Mouse (Mus musculus) left cerebral cortex, postnatal 10 days (tissue): ENCODE results near the gene Dgkb. TPM values are rescaled to one million over a fixed set of nuclear protein-coding genes. Genes with fewer than 3 reads are reported as not detected.

Source experiments
- DNase-seq, 2 experiments: peaks; one replicate each; pipeline ENCODE4 v3.0.0; 2021 to 2022; ENCODE audit warnings: low spot score in 2 of 2, mixed read lengths in 1 of 2; ENCODE audit errors: extremely low spot score in 1 of 2
- intact Hi-C: fragments of 180-260 bp; cut with DNase I; formaldehyde crosslinking; loops from one replicate; pipeline ENCODE4 v1.15.1; 2025
- total RNA-seq, 2 experiments: library from RNA; stranded (reverse); gene quantifications; 2 replicates each; pipeline ENCODE4 v1.2.3; 2021

Dgkb gene
- total RNA-seq, 2 experiments from 2014 or later, result 52.7 to 58.3 TPM

DNA sequence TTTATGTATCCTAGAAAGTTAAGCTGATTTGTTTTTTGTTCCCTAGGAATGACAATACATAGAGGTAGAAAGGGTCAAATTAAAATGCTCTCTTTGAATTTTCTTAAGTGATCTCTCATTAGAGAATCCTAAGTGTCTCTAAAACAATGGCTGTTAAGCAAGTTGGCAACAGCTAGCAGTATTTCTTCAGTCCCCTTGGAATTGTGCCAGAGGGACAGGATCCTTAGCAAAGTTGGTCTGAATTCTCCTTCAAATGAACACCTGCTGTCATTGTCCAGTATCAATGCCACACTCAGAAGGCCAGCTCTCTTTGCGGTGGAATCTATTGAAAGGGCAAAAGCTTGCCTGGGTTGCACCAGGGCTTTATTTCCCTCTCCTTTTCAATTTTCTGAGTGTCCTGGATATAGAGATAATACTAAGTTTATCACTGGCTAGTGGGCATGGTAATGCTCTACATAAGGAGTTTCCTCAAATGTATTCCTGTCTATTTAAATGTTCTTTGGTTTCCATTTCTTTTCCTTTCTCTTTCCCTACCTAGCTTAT is 510.3 kb downstream of the Dgkb start:
- intact Hi-C loops, result no loop called here
- no peak for DNase-seq

DNA sequence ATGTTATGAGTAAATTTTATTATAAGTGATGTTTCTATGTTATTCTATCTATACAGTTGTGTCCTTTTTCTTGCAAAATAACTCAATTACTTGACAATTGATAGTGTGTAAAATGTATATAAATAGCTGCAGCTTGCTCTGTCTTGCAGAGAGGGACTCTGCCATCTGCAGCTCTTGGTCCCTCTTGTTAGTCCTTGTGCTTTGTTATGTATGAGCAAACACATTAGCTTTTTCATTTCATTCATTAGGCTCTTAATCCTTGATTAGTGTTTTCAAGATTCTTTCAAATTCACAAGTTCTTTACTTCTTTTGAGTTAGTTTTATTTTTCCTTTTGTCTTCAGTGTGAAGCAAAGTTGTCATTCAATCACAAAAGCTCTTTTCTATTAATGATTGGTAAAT is 511.3 kb downstream of the Dgkb start:
- DNase-seq, result no peak
- intact Hi-C loops, result no loop called here

- intact Hi-C loops, result loop anchor here (5.0 kb wide), 2 partner anchors 440 to 1155 kb away; no protein-coding TSS in a partner anchor
- peak; percentile 74 to 75 for DNase-seq
Observed at GRCm38 (mm10) chr12:38342657-38343056, 525.1 kb downstream of the Dgkb start.

DNA sequence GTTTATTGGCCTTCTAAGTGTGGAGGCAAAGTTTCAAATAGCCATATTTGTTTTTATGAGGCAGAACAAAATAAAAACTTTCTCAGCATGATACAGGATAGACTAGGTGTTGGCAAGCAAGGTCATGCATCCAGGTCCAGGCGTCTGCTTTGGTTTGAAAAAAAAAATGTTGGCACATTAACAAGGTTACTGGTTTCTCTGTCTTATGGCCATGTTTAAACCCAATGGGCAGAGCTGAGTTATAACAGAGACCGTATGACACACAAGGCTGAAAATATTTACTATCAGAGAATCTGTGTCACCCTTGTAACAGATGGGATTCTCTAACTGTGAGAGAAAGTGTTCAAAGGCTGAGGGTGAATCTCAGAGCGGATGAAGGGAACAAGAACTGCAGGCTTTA is 535.0 kb downstream of the Dgkb start:
- no peak for DNase-seq
- intact Hi-C loops, result no loop called here

GRCm38 (mm10) chr12:38356386-38356785 is 538.9 kb downstream of the Dgkb start:
- intact Hi-C loops, result no loop called here
- peak in 1 of 2 experiments; percentile 18 for DNase-seq

- intact Hi-C loops, result no loop called here
- no peak for DNase-seq
Observed at GRCm38 (mm10) chr12:38361491-38361890, 544.0 kb downstream of the Dgkb start.

DNA sequence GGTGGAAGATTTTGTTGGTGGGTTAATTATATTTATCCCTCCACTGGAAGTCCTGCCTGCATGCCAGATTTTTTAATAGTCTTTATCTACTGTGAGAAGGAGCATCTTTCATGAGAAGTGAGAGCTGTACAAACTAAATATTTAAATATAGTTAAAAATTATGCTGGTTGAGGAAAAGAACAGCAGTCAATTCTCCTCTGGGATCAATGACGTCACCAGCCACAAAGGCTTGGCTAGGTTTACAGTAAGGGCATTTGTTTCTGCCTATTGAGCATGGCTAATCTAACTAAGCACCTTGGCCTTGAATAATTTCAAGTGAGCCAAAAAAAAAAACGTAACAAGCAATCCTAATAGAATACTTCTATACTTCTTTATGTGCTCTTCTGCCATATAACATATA is 554.1 kb downstream of the Dgkb start:
- intact Hi-C loops, result no loop called here
- no peak for DNase-seq

DNA sequence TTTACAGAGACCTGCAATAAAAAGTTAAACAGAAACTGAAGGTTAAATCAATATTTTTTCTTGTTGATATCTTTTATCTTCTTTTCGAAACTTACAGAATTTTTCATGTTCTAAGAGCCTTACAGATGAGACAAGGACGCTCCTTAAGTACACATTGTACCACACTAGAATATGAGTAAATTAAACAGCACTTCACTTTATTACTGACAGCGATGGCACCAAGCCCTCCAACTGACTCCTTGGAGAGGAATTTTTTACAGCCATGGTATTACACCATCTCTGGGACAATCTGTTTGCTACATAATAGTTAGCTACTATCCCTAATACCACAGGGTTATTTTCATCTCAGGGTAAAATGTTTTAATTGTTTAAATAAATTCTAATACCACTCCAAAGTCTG is 556.6 kb downstream of the Dgkb start:
- intact Hi-C loops, result no loop called here
- DNase-seq, result no peak

DNA sequence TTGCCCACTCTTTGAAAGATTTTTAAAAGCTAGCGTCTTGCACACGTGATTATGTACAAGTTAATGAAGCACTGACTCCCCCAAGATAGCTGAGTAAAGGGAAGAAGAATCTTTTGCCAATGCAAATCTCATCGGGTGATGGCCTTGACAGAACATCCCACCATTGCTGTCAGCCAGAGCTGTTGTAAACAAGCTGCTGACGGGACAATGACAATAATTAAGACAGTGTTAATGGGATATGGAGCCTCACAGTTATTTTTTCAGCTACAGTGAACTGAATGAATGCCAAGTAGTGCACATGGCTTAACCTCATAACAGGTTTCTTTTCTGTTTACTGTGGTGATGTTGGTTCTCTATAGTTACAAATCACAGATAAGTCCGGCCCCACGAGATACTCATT is 568.4 kb downstream of the Dgkb start:
- intact Hi-C loops, result no loop called here
- no peak for DNase-seq

GRCm38 (mm10) chr12:38386991-38387390 is 569.5 kb downstream of the Dgkb start:
- DNase-seq, result peak in 1 of 2 experiments; percentile 46
- intact Hi-C loops, result no loop called here

- DNase-seq, result no peak
- intact Hi-C loops, result no loop called here
Observed at GRCm38 (mm10) chr12:38387654-38388053, 570.1 kb downstream of the Dgkb start.

- DNase-seq, result no peak
- intact Hi-C loops, result no loop called here
Observed at GRCm38 (mm10) chr12:38388243-38388642, 570.7 kb downstream of the Dgkb start.

DNA sequence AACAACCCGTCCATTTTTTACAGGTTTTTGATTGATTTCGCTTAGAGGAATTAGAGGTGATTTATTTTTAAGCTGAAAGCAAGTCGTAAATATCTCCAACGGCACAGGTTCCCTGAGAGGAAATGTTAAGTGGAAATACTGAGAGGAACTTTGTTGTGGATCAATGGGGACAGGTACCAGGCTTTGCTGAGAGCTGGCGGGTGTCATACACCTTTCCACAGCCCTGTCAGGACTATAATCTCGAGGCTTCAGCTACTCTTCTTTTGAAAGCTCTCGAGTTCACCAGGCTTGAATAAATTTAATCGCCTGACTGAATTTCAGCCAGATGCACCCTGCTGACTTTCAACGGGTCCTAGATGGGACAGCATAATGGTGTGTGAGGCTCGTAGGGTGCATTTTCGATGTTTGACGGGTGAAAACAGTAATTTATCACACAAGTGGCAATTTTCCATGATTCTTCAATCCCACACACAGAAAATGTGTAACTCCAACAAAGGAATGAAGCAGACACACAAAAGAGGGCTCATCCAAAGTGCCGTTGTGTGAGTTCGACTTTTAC is 580.3 kb downstream of the Dgkb start:
- no peak for DNase-seq
- intact Hi-C loops, result no loop called here

DNA sequence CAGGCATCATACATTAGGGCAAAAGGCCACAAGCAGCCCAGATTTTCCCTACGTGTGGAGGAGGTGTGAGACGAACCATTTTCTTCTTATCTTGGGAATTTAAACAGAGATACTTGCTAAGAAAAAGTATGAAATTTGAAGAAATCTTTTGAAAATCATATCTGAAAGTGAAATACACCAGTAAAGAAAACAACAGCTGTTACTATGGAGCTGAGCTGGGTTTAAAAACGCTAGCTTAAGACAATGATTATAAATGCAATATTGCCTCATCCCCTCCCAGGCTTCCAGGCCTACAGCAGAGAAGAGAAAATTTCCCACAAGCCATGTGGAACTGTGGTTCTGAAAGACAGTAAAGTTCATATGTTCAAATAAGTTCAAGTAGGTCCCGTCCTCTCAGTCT is 582.6 kb downstream of the Dgkb start:
- intact Hi-C loops, result no loop called here
- no peak for DNase-seq

DNA sequence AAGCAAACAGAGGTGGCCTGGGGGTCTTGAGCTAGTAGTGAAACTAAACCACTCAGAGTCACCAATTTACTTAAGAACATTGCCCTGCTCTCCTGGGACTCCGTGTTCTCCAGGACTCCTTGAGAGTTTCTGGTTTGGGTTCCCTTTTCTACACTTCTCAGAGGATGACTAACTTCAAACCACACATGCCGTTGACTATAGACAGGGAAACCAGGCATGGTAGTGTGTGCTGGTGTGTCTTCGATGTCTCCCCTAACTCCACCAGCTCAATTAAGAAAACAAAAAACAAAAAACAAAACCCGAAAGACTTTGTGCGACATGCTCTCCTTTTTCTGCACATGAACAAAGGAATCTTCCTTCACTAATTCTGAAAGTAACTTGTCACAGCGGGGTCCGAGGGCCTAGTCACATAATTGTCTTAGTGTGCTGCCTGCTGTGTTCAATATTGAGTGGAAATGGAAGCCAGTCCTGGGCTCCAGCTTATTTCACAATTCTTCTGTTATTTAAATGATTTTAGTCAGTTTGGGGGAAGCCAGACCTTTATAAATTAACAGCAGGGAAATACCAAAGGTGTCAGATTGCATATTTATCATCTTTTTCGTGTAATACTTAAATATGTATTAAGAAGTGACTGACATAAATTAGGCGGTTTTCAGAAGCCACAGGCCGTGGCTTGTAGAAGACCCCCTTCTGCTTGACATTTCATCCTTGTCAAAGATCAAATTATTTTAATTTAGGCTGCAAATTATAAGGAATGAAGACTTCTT is 618.0 kb downstream of the Dgkb start:
- intact Hi-C loops, result no loop called here
- no peak for DNase-seq

DNA sequence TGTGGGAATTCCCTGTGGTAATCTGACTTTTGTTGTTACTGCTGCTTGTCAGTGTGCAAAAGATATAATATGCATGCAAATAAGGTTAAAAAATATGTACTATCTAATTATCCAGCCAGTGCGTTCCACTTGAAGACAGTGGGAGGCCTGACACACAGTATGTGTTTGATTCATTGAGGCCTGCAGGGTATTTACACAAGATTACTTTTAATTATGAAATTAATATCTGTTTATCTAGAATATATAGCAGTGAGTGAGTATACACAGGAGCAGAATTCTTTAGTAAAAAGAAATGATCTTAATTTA is 618.6 kb downstream of the Dgkb start:
- no peak for DNase-seq
- intact Hi-C loops, result no loop called here

DNA sequence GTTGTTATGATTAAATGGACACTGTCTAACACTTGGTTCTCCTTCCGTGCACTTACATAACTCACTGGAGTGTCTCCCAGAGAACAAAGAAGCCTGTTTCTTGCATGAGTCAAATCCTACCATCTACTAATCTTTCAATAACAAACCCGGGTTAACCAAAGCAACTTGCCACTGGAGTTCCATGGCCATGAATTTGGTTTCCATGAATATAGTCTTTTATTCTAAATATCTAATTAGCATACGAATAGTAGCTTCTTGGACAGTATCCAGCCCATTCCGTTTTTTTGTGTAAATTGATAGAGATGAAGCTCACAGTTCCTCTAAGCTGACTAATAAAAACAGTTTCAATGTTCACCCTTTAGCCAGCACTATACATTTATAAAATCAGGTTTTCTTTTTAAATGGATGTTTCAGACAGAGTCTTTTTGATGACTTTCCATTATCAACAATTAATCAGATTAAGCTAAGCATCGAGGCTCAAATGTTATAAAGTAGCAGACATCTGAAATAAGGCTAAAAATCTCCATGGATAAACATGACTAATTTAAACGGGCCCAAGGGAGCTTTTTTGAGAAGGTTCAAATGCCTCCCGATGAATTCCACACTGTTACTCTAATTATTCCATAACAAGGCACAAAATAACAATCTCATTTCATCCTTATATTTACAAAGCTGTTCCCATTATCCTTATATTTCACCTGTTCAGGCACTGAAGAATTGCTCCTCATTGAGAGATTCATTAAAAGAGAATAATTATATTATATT is 633.0 kb downstream of the Dgkb start:
- intact Hi-C loops, result no loop called here
- DNase-seq, result no peak

DNA sequence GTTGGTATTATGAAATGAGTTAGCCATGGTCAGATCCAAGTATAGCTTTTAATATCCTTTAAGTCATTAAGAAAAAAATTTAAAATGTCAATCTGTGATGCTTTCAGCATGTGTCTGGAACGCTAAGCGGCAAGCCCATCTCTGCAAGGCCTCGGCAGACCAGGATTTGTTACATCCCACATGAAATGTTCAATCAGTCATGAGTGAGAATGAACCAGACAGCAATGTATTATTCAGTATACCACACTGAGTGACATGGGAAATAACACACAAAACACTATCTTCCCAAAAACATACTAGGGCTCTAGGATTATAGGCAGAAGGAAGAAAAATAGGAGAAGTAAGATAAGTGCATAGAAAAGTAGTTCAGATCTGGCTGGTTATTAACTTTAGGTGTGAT is 634.2 kb downstream of the Dgkb start:
- intact Hi-C loops, result no loop called here

GRCm38 (mm10) chr12:38468191-38468590 is 650.7 kb downstream of the Dgkb start:
- no peak for DNase-seq
- intact Hi-C loops, result no loop called here

More for the DNA sequence above, 634.2 kb downstream of the Dgkb start:
- no peak for DNase-seq

DNA sequence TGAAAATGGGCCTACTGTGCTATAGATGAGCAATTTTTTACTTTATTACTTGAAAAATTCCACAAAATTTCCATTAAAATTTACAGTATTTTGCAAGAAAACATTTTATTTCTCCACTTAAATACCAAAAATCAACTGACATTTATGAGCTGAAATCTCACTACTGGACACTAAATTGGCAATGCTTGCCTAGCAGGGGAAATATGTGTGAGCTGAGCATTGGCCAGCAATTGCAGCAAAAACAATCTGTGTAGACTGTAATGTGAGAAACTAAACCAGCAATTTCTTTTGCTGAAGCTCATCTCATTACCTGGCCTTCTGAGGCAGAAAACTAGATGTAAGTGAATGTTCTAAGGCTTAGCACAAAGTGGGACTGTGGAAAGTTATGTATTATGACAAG is 651.1 kb downstream of the Dgkb start:
- intact Hi-C loops, result no loop called here

More for the DNA sequence above, 651.1 kb downstream of the Dgkb start:
- no peak for DNase-seq
